Mouse (Mus musculus): ENCODE measurements around the gene Klk7. TPM values are rescaled to one million over a fixed set of nuclear protein-coding genes. Genes with fewer than 3 reads are reported as not detected.
A peak's percentile ranks its signal among the peaks of the same experiment; 100 is the strongest.

Klk7 gene
- polyA plus RNA-seq, 1 experiment from 2014 or later, result not detected

DNA sequence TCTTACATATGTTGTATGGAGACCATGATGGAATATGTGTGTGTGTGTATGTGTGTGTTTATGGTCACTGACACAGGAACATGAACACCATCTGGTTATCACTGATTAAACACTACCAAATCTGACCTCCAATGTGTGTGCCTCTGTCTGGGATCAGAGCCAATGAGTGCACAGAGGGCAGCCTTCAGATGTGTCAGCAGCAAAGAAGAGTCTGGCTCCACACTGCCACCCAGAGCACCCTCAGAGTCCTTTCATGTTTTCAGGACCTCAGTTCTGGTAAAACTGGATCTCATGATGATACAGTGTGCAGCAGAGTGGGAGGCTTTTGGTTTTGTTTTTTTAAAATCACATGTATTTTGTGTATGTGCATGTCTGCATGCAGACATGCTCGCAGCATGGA is 25.8 kb upstream of the Klk7 start:
- Histone ChIP-seq H3K9ac (ENCODE audit: low read length) (no peak overlapping the region), H3K27ac (ENCODE audit: low read depth, low read length) (no peak overlapping the region), H3K36me3 (ENCODE audit: control insufficient read depth, insufficient read depth, low read length) (no peaks in the 10 kb centered on the region), H3K4me3 (ENCODE audit: low read depth, low read length) (no peak overlapping the region), H3K4me2 (ENCODE audit: low read length) (no peak overlapping the region), H3K4me1 (ENCODE audit: control insufficient read depth, insufficient read depth, low read length) (no peaks in the 10 kb centered on the region), H3K9me3 (replicated peaks; ENCODE audit: control insufficient read depth, low read length) (no peaks in the 10 kb centered on the region), H3K27me3 (replicated peaks; ENCODE audit: control insufficient read depth, insufficient read depth, low read length) (no peaks in the 10 kb centered on the region)
- DNase-seq (ENCODE audit: low spot score), result no peak
- 92% methylated on average over 1 of the region's 1 CpGs for WGBS
- no peak for ATAC-seq

GRCm38 (mm10) chr7:43788096-43788495 is 23.0 kb upstream of the Klk7 start:
- Histone ChIP-seq H3K9me3 (replicated peaks; ENCODE audit: control insufficient read depth, low read length) (no peaks in the 10 kb centered on the region), H3K4me2 (ENCODE audit: low read length) (no peak overlapping the region), H3K27ac (ENCODE audit: low read depth, low read length) (no peak overlapping the region), H3K36me3 (ENCODE audit: control insufficient read depth, insufficient read depth, low read length) (no peaks in the 10 kb centered on the region), H3K27me3 (replicated peaks; ENCODE audit: control insufficient read depth, insufficient read depth, low read length) (no peaks in the 10 kb centered on the region), H3K9ac (ENCODE audit: low read length) (no peak overlapping the region), H3K4me1 (ENCODE audit: control insufficient read depth, insufficient read depth, low read length) (no peaks in the 10 kb centered on the region), H3K4me3 (ENCODE audit: low read depth, low read length) (no peak overlapping the region)
- ATAC-seq (no peak), DNase-seq (ENCODE audit: low spot score) (no peak)
- 73% methylated on average over 3 of the region's 3 CpGs for WGBS

- Histone ChIP-seq H3K4me3 (ENCODE audit: low read depth, low read length) (no peak overlapping the region), H3K4me2 (ENCODE audit: low read length) (no peak overlapping the region), H3K36me3 (ENCODE audit: control insufficient read depth, insufficient read depth, low read length) (no peaks in the 10 kb centered on the region), H3K9ac (ENCODE audit: low read length) (no peak overlapping the region), H3K9me3 (replicated peaks; ENCODE audit: control insufficient read depth, low read length) (no peaks in the 10 kb centered on the region), H3K4me1 (ENCODE audit: control insufficient read depth, insufficient read depth, low read length) (no peaks in the 10 kb centered on the region), H3K27me3 (replicated peaks; ENCODE audit: control insufficient read depth, insufficient read depth, low read length) (no peaks in the 10 kb centered on the region), H3K27ac (ENCODE audit: low read depth, low read length) (no peak overlapping the region)
- 81% methylated on average over 2 of the region's 2 CpGs for WGBS
- DNase-seq (ENCODE audit: low spot score), result no peak
- ATAC-seq, result no peak
These were observed 21.8 kb upstream of the Klk7 start for GRCm38 (mm10) chr7:43789295-43789694.

DNA sequence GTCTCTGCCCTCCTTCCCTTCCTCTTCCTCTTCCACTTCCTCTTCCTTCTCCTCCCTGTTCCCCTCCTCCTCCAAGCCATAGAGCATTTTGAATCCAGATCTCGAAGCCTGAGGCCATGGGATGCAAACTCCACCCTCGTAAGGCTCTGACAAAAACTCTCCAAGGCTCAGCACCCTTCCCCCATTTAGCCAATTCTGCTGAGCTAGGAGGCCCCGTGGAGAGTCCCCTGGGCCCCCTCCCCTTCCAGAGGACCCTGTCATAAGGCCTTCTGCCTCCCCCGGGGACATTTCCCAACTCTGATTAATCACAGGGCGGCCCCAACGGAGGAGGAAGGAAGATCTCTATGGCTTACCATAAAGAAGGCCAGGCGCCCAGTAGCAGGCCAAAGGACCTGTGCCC is 19.5 kb upstream of the Klk7 start, which contains the start of gene Klk9:
Gene Klk9, plus strand, starts transcription at position 301 of the 400 bp plus-strand sequence.
- ATAC-seq (no peak), DNase-seq (ENCODE audit: low spot score) (no peak)
- H3K27me3 ChIP-seq (replicated peaks; ENCODE audit: control insufficient read depth, insufficient read depth, low read length), result peaks cover 6% of the 10 kb centered on the region; the same call in 1 of the 2 replicates
- H3K4me2 ChIP-seq (ENCODE audit: low read length), result no peak within 1 kb of the TSS
- H3K4me1 ChIP-seq (ENCODE audit: control insufficient read depth, insufficient read depth, low read length), result no peaks in the 10 kb centered on the region
- no peaks in the 10 kb centered on the region for H3K36me3 ChIP-seq (ENCODE audit: control insufficient read depth, insufficient read depth, low read length)
- no peaks in the 10 kb centered on the region for H3K9me3 ChIP-seq (replicated peaks; ENCODE audit: control insufficient read depth, low read length)
- no peak within 1 kb of the TSS for H3K27ac ChIP-seq (ENCODE audit: low read depth, low read length)
- no peak within 1 kb of the TSS for H3K9ac ChIP-seq (ENCODE audit: low read length)
- 78% methylated on average over 7 of the region's 7 CpGs for WGBS
- no peak within 1 kb of the TSS for H3K4me3 ChIP-seq (ENCODE audit: low read depth, low read length)

DNA sequence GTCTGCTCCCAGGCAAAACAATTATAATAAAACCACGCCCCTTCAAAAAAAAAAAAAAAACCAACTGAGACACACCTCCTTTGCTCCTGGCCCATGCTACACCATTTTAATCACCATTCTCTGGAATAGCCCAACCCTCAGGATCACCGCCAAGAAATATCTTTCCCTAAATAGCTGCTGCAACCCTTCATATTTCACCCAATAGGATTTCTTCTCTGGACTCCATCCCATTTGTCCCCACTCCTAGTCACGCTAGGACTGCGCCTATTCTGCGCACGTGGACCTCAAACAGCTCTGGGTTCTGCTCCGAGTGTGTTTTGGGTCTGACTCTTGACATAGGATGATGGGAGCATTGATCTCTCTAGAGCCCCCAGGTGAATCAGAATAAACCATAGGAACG is 14.7 kb upstream of the Klk7 start:
- no peak overlapping the region for H3K27ac ChIP-seq (ENCODE audit: low read depth, low read length)
- peak overlapping the region; percentile 38; the same call in 1 of the 2 replicates for H3K9ac ChIP-seq (ENCODE audit: low read length)
- ATAC-seq, result no peak
- H3K4me2 ChIP-seq (ENCODE audit: low read length), result peak overlapping the region; percentile 60
- 8% methylated on average over 8 of the region's 8 CpGs for WGBS
- H3K4me1 ChIP-seq (ENCODE audit: control insufficient read depth, insufficient read depth, low read length), result no peaks in the 10 kb centered on the region; the same call in 1 of the 2 replicates
- no peaks in the 10 kb centered on the region for H3K9me3 ChIP-seq (replicated peaks; ENCODE audit: control insufficient read depth, low read length)
- H3K27me3 ChIP-seq (replicated peaks; ENCODE audit: control insufficient read depth, insufficient read depth, low read length), result peaks cover 18% of the 10 kb centered on the region
- DNase-seq (ENCODE audit: low spot score), result no peak
- peak overlapping the region; percentile 40 for H3K4me3 ChIP-seq (ENCODE audit: low read depth, low read length)
- H3K36me3 ChIP-seq (ENCODE audit: control insufficient read depth, insufficient read depth, low read length), result no peaks in the 10 kb centered on the region

GRCm38 (mm10) chr7:43797333-43797769 is 13.7 kb upstream of the Klk7 start, which contains the start of gene Klk8:
Gene Klk8, plus strand, starts transcription at chr7:43797577.
- ATAC-seq, result peak; percentile 32; the same call in 1 of the 2 replicates
- Histone ChIP-seq H3K9me3 (replicated peaks; ENCODE audit: control insufficient read depth, low read length) (no peaks in the 10 kb centered on the region), H3K36me3 (ENCODE audit: control insufficient read depth, insufficient read depth, low read length) (no peaks in the 10 kb centered on the region), H3K27me3 (replicated peaks; ENCODE audit: control insufficient read depth, insufficient read depth, low read length) (peaks cover 18% of the 10 kb centered on the region), H3K27ac (ENCODE audit: low read depth, low read length) (no peak within 1 kb of the TSS), H3K4me2 (ENCODE audit: low read length) (peak within 1 kb of the TSS; percentile 60), H3K4me3 (ENCODE audit: low read depth, low read length) (peak within 1 kb of the TSS; percentile 40), H3K4me1 (ENCODE audit: control insufficient read depth, insufficient read depth, low read length) (no peaks in the 10 kb centered on the region; the same call in 1 of the 2 replicates), H3K9ac (ENCODE audit: low read length) (peak within 1 kb of the TSS; percentile 38)
- DNase-seq (ENCODE audit: low spot score), result no peak
- under 1% methylated on average over 28 of the region's 28 CpGs for WGBS

DNA sequence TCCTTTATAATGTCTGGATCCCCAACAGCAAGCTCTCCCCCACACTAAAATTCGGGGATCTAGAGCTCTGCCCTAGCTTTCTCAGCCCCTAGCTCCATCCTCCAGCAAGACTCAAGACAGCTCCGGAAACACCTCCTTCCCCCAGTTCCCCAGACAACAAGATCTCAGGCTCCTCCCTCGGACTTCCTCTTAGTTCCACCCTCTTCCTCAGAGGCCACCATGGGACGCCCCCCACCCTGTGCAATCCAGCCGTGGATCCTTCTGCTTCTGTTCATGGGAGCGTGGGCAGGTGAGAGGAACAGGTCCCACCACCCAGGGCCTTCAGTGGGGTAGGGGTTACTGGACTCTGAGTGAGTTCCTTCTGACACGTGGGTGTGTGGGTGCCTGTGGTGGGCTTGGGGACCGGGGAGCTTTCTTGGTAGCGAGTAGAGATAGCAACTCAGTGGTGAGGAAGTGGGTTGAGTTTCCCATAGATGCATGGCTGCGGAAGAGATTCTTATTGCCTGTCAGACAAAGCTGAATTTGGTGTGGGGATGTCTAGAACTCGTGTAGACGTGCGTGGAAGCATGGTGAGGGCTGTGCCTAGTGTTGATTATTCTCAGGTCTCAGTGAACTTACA is 13.1 kb upstream of the Klk7 start:
- H3K27ac ChIP-seq (ENCODE audit: low read depth, low read length), result no peak overlapping the region
- ATAC-seq (peak; percentile 23; the same call in 1 of the 2 replicates), DNase-seq (ENCODE audit: low spot score) (no peak)
- no peaks in the 10 kb centered on the region; the same call in 1 of the 2 replicates for H3K4me1 ChIP-seq (ENCODE audit: control insufficient read depth, insufficient read depth, low read length)
- no peaks in the 10 kb centered on the region for H3K9me3 ChIP-seq (replicated peaks; ENCODE audit: control insufficient read depth, low read length)
- peaks cover 18% of the 10 kb centered on the region for H3K27me3 ChIP-seq (replicated peaks; ENCODE audit: control insufficient read depth, insufficient read depth, low read length)
- H3K4me3 ChIP-seq (ENCODE audit: low read depth, low read length), result peak overlapping the region; percentile 40
- no peak overlapping the region for H3K9ac ChIP-seq (ENCODE audit: low read length)
- no peaks in the 10 kb centered on the region for H3K36me3 ChIP-seq (ENCODE audit: control insufficient read depth, insufficient read depth, low read length)
- 39% methylated on average over 13 of the region's 13 CpGs for WGBS
- peak overlapping the region; percentile 60 for H3K4me2 ChIP-seq (ENCODE audit: low read length)

DNA sequence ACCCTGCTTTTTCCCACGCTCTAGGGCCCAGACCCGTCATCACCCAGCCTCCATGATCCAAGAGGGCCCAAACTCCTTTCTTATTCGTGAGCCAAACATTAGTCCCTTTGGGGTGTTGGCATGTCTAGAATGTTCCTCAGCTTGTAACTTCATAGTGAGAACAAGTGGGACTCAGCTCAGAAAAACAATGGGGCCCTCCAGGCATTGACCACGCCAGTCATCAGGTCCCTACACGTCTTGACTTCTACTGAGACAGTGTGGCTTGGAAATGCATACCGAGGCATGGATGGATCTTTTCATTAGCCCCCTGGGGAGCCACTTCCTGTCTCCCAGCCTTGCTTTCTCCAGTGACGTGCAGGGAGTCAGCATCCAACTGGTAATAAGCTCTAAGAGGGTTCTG is 11.2 kb upstream of the Klk7 start:
- Histone ChIP-seq H3K9ac (ENCODE audit: low read length) (no peak overlapping the region), H3K36me3 (ENCODE audit: control insufficient read depth, insufficient read depth, low read length) (no peaks in the 10 kb centered on the region)

GRCm38 (mm10) chr7:43815211-43815610 is 4.1 kb downstream of the Klk7 start:
- no peaks in the 10 kb centered on the region for H3K9me3 ChIP-seq (replicated peaks; ENCODE audit: control insufficient read depth, low read length)
- 93% methylated on average over 7 of the region's 7 CpGs for WGBS
- no peak overlapping the region for H3K9ac ChIP-seq (ENCODE audit: low read length)
- H3K4me3 ChIP-seq (ENCODE audit: low read depth, low read length), result no peak overlapping the region
- ATAC-seq (no peak), DNase-seq (ENCODE audit: low spot score) (no peak)
- H3K27ac ChIP-seq (ENCODE audit: low read depth, low read length), result no peak overlapping the region
- no peaks in the 10 kb centered on the region for H3K27me3 ChIP-seq (replicated peaks; ENCODE audit: control insufficient read depth, insufficient read depth, low read length)
- no peaks in the 10 kb centered on the region for H3K36me3 ChIP-seq (ENCODE audit: control insufficient read depth, insufficient read depth, low read length)
- no peak overlapping the region for H3K4me2 ChIP-seq (ENCODE audit: low read length)
- no peaks in the 10 kb centered on the region for H3K4me1 ChIP-seq (ENCODE audit: control insufficient read depth, insufficient read depth, low read length)

More for the DNA sequence above, 11.2 kb upstream of the Klk7 start:
- H3K4me2 ChIP-seq (ENCODE audit: low read length), result no peak overlapping the region
- 78% methylated on average over 7 of the region's 7 CpGs for WGBS
- no peaks in the 10 kb centered on the region for H3K9me3 ChIP-seq (replicated peaks; ENCODE audit: control insufficient read depth, low read length)
- no peaks in the 10 kb centered on the region; the same call in 1 of the 2 replicates for H3K4me1 ChIP-seq (ENCODE audit: control insufficient read depth, insufficient read depth, low read length)
- H3K4me3 ChIP-seq (ENCODE audit: low read depth, low read length), result no peak overlapping the region
- DNase-seq (ENCODE audit: low spot score) (no peak), ATAC-seq (no peak)
- H3K27ac ChIP-seq (ENCODE audit: low read depth, low read length), result no peak overlapping the region
- H3K27me3 ChIP-seq (replicated peaks; ENCODE audit: control insufficient read depth, insufficient read depth, low read length), result peaks cover 18% of the 10 kb centered on the region
